Mouse (Mus musculus) lung, postnatal 0 days (tissue): ENCODE measurements around the gene Igfbp1. TPM values are rescaled to one million over a fixed set of nuclear protein-coding genes. Genes with fewer than 3 reads are reported as not detected.

ENCODE experiments used
- ATAC-seq: fragments of 200-750 bp; cut with Nextera tagmentation; 2 replicates; pipeline ENCODE4 v1.8.0; 2017; ENCODE audit warnings: moderate library complexity
- DNase-seq: peaks from one replicate; pipeline ENCODE4 v3.0.0-alpha.2; 2016; ENCODE audit warnings: low spot score
- H3K27ac ChIP-seq: fragments of 300-500 bp; sonication (generic); 2 replicates; pipeline ENCODE4 v1.5.1; 2014; ENCODE audit warnings: antibody characterized with exemption, mild to moderate bottlenecking, low read length, mixed read lengths
- H3K27me3 ChIP-seq: fragments of 300-500 bp; sonication (generic); replicated peaks from 2 replicates; pipeline ENCODE4 v1.6.1; 2014; ENCODE audit warnings: low read length, mixed read lengths; ENCODE audit not compliant: insufficient read depth
- H3K36me3 ChIP-seq: fragments of 300-500 bp; sonication (generic); 2 replicates; pipeline ENCODE4 v1.6.1; 2014; ENCODE audit warnings: low read length, mixed read lengths; ENCODE audit not compliant: insufficient read depth
- H3K4me1 ChIP-seq: fragments of 300-500 bp; sonication (generic); 2 replicates; pipeline ENCODE4 v1.6.1; 2014; ENCODE audit warnings: antibody characterized with exemption, low read depth, low read length, mixed read lengths; ENCODE audit not compliant: insufficient read depth
- H3K4me2 ChIP-seq: fragments of 300-500 bp; sonication (generic); replicated peaks from 2 replicates; pipeline ENCODE4 v1.6.1; 2014; ENCODE audit warnings: low read depth, mild to moderate bottlenecking, low read length, moderate library complexity, mixed read lengths
- H3K4me3 ChIP-seq: fragments of 300-500 bp; sonication (generic); 2 replicates; pipeline ENCODE4 v1.5.1; 2014; ENCODE audit warnings: low read depth, low read length
- H3K9ac ChIP-seq: fragments of 300-500 bp; sonication (generic); replicated peaks from 2 replicates; pipeline ENCODE4 v1.6.1; 2014; ENCODE audit warnings: low read depth, mild to moderate bottlenecking
- H3K9me3 ChIP-seq: fragments of 300-500 bp; sonication (generic); 2 replicates; pipeline ENCODE4 v1.6.1; 2016; ENCODE audit warnings: low read length, mixed read lengths
- CTCF ChIP-seq: IDR thresholded peaks from 2 replicates; pipeline ENCODE4 v1.5.1; 2016; ENCODE audit warnings: antibody characterized with exemption, mild to moderate bottlenecking
- EP300 ChIP-seq: IDR thresholded peaks from 2 replicates; pipeline ENCODE4 v1.6.1; 2016; ENCODE audit warnings: antibody characterized with exemption, mild to moderate bottlenecking, control low read depth
- WGBS: fragments of 180-500 bp; shearing (Covaris S2); extraction: QIAGEN DNeasy Blood & Tissue Kit; methylation state at CpG from one replicate; pipeline ENCODE4 v1.1.7; 2014; 5-methylcytosine and 5-hydroxymethylcytosine counted together
- polyA plus RNA-seq: library from polyadenylated mRNA; unstranded; fragments of >200 nt; fragmentation: Nextera tagmentation; extraction: Ambion mirVana; gene quantifications from 2 replicates; pipeline ENCODE4 v1.2.1, GENCODE M21; 2015

Igfbp1 gene
- polyA plus RNA-seq, 1 experiment from 2014 or later, result 0.69 TPM

DNA sequence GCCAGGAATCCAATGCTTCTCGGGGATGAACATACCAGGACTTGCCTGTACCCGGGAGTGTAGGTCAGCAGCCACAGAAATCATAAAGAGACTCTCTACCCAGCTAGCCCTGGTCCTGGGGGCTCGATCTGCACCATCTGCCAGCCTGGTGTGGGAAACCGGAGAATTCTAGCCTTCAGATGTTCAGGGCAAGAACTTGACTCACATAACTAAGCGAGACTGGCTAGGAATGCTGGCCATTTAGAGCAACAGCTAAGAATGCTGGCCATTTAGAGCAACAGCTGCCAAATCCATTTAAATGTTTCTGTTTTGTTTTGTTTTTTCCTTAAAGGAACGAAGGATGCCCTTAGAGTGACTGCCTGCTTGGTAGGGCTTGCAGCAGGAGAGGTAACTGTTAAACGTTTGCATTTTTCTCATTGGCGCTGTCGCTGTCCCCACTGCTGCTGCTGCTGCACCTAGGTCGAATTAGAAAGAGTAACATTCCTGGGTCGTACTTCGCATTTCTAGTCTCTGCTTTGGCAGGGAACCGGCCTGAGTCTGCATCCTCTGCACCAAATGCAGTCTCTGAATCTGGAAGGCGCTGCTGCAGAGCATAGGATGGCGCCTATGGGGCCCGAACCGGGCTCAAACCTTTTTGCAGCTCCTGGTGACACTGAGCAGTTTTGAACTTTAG lies 14.7 kb downstream of the Igfbp1 start:
- H3K9ac ChIP-seq, result no peak overlapping the region
- TF ChIP-seq EP300 (no peak), CTCF (no peak)
- H3K27ac ChIP-seq, result no peak overlapping the region
- no peaks in the 10 kb centered on the region for H3K9me3 ChIP-seq
- peaks cover 15% of the 10 kb centered on the region for H3K27me3 ChIP-seq
- peak overlapping the region; percentile 53 for H3K4me3 ChIP-seq
- WGBS, result 22% methylated on average over 17 of the region's 17 CpGs
- DNase-seq, result peak; percentile 25
- ATAC-seq, result no peak
- H3K36me3 ChIP-seq, result no peaks in the 10 kb centered on the region
- 0 out of 2 replicates have a peak, but pooled peaks cover 6% of the 10 kb centered on the region for H3K4me1 ChIP-seq
- H3K4me2 ChIP-seq, result peak overlapping the region; percentile 76

- no peaks in the 10 kb centered on the region for H3K36me3 ChIP-seq
- no peaks in the 10 kb centered on the region for H3K9me3 ChIP-seq
- DNase-seq, result no peak
- peaks cover 15% of the 10 kb centered on the region for H3K27me3 ChIP-seq
- no peak overlapping the region for H3K27ac ChIP-seq
- peak overlapping the region; percentile 76 for H3K4me2 ChIP-seq
- 0 out of 2 replicates have a peak, but pooled peaks cover 6% of the 10 kb centered on the region for H3K4me1 ChIP-seq
- ATAC-seq, result no peak
- peak overlapping the region; percentile 53 for H3K4me3 ChIP-seq
- TF ChIP-seq EP300 (no peak), CTCF (no peak)
- peak overlapping the region; percentile 13; the same call in 1 of the 2 replicates for H3K9ac ChIP-seq
- 2% methylated on average over 19 of the region's 19 CpGs for WGBS
Measured at GRCm38 (mm10) chr11:7213161-7213500, 15.5 kb downstream of the Igfbp1 start.

GRCm38 (mm10) chr11:7213501-7214341 lies 16.1 kb downstream of the Igfbp1 start, which contains the start of gene Igfbp3:
Gene Igfbp3 (minus strand): TSS chr11:7213923.
- H3K27ac ChIP-seq, result no peak within 1 kb of the TSS
- DNase-seq, result peak; percentile 30

GRCm38 (mm10) chr11:7214342-7214660 lies 16.7 kb downstream of the Igfbp1 start:
- Histone ChIP-seq H3K9me3 (no peaks in the 10 kb centered on the region), H3K36me3 (no peaks in the 10 kb centered on the region), H3K9ac (no peak overlapping the region), H3K4me3 (peak overlapping the region; percentile 53), H3K4me1 (0 out of 2 replicates have a peak, but pooled peaks cover 6% of the 10 kb centered on the region), H3K27ac (no peak overlapping the region), H3K4me2 (peak overlapping the region; percentile 76), H3K27me3 (peaks cover 15% of the 10 kb centered on the region)
- TF ChIP-seq EP300, result no peak
- TF ChIP-seq CTCF, result no peak
- under 1% methylated on average over 12 of the region's 12 CpGs for WGBS
- ATAC-seq (no peak), DNase-seq (no peak)

More at GRCm38 (mm10) chr11:7213501-7214341, 16.1 kb downstream of the Igfbp1 start, which contains the start of gene Igfbp3:
- H3K27me3 ChIP-seq, result peaks cover 15% of the 10 kb centered on the region
- 0 out of 2 replicates have a peak, but pooled peaks cover 6% of the 10 kb centered on the region for H3K4me1 ChIP-seq
- peak; percentile 69 for ATAC-seq
- H3K9ac ChIP-seq, result peak within 1 kb of the TSS; percentile 13; the same call in 1 of the 2 replicates
- H3K4me2 ChIP-seq, result peak within 1 kb of the TSS; percentile 76
- H3K4me3 ChIP-seq, result peak within 1 kb of the TSS; percentile 53
- H3K36me3 ChIP-seq, result no peaks in the 10 kb centered on the region
- no peak for TF ChIP-seq EP300
- no peak for TF ChIP-seq CTCF
- WGBS, result 2% methylated on average over 62 of the region's 104 CpGs
- H3K9me3 ChIP-seq, result no peaks in the 10 kb centered on the region

- H3K9ac ChIP-seq, result no peak overlapping the region
- no peak overlapping the region for H3K4me3 ChIP-seq
- DNase-seq, result peak; percentile 84
- H3K9me3 ChIP-seq, result no peaks in the 10 kb centered on the region
- no peak for TF ChIP-seq EP300
- peak; percentile 79 for TF ChIP-seq CTCF
- H3K4me2 ChIP-seq, result peak overlapping the region; percentile 76; the same call in 1 of the 2 replicates
- 0 out of 2 replicates have a peak, but pooled peaks cover 6% of the 10 kb centered on the region for H3K4me1 ChIP-seq
- no peak overlapping the region for H3K27ac ChIP-seq
- H3K27me3 ChIP-seq, result peaks cover 15% of the 10 kb centered on the region
- 2% methylated on average over 14 of the region's 14 CpGs for WGBS
- no peaks in the 10 kb centered on the region for H3K36me3 ChIP-seq
- no peak for ATAC-seq
Measured at GRCm38 (mm10) chr11:7214761-7215160, 17.2 kb downstream of the Igfbp1 start.

GRCm38 (mm10) chr11:7215703-7216102 lies 18.1 kb downstream of the Igfbp1 start:
- 9% methylated on average over 8 of the region's 8 CpGs for WGBS
- no peak for ATAC-seq
- peak; percentile 65 for DNase-seq
- H3K27me3 ChIP-seq, result peaks cover 15% of the 10 kb centered on the region
- no peak overlapping the region for H3K4me3 ChIP-seq
- no peak overlapping the region for H3K9ac ChIP-seq
- H3K4me2 ChIP-seq, result no peak overlapping the region
- no peak overlapping the region for H3K27ac ChIP-seq
- no peaks in the 10 kb centered on the region for H3K36me3 ChIP-seq
- 0 out of 2 replicates have a peak, but pooled peaks cover 6% of the 10 kb centered on the region for H3K4me1 ChIP-seq
- no peaks in the 10 kb centered on the region for H3K9me3 ChIP-seq
- TF ChIP-seq CTCF, result peak; percentile 79
- 0 out of 2 replicates have a peak, but pooled peaks have one; percentile 26 for TF ChIP-seq EP300
